Mouse (Mus musculus): Measurements from ENCODE around the gene Gm6592. TPM values are rescaled to one million over a fixed set of nuclear protein-coding genes. Genes with fewer than 3 reads are reported as not detected.

The Gm6592 gene
- polyA plus RNA-seq, 1 experiment from 2014 or later = not detected

Other genes with a start within 250 kb of the Gm6592 start
- not detected in 2 replicates for gene Ssxb8, start 153.2 kb upstream of the Gm6592 start, polyA plus RNA-seq (2016; fragmentation: Nextera tagmentation; extraction: Ambion mirVana)
- gene Ssx9, start 95.6 kb upstream of the Gm6592 start, polyA plus RNA-seq (2016; fragmentation: Nextera tagmentation; extraction: Ambion mirVana) = not detected in 2 replicates
- gene Ssxb5, start 40.3 kb upstream of the Gm6592 start, polyA plus RNA-seq (2016; fragmentation: Nextera tagmentation; extraction: Ambion mirVana) = not detected in 2 replicates
- gene Gm5751, start 30.3 kb downstream of the Gm6592 start, polyA plus RNA-seq (2016; fragmentation: Nextera tagmentation; extraction: Ambion mirVana) = not detected in 2 replicates
- 2.8 and 2.9 TPM in 2 replicates for gene B630019K06Rik, start 48.4 kb downstream of the Gm6592 start, polyA plus RNA-seq (2016; fragmentation: Nextera tagmentation; extraction: Ambion mirVana)
- not detected in 2 replicates for gene Fthl17b, start 119.0 kb downstream of the Gm6592 start, polyA plus RNA-seq (2016; fragmentation: Nextera tagmentation; extraction: Ambion mirVana)
- not detected in 2 replicates for gene Fthl17c, start 132.6 kb downstream of the Gm6592 start, polyA plus RNA-seq (2016; fragmentation: Nextera tagmentation; extraction: Ambion mirVana)
- not detected in 2 replicates for gene Fthl17d, start 142.8 kb downstream of the Gm6592 start, polyA plus RNA-seq (2016; fragmentation: Nextera tagmentation; extraction: Ambion mirVana)
- gene Fthl17e, start 189.5 kb downstream of the Gm6592 start, polyA plus RNA-seq (2016; fragmentation: Nextera tagmentation; extraction: Ambion mirVana) = not detected in 2 replicates
- not detected in 2 replicates for gene Fthl17f, start 219.0 kb downstream of the Gm6592 start, polyA plus RNA-seq (2016; fragmentation: Nextera tagmentation; extraction: Ambion mirVana)